Mouse (Mus musculus): ENCODE data around the gene Ddx3x.

GRCm38 (mm10) chrX:13236100-13236568 lies 44.6 kb upstream of the Ddx3x start:
- no peak for TF ChIP-seq CTCF (IDR thresholded peaks at IDR 0.05; ENCODE audit: control insufficient read depth, insufficient read depth, low read length)
- TF ChIP-seq POLR2A (IDR thresholded peaks at IDR 0.05; ENCODE audit: borderline replicate concordance, control insufficient read depth, low read depth, low read length) = no peak
